Mouse (Mus musculus) adrenal gland, postnatal 14 days (tissue): ENCODE results near the gene Ezh1. TPM values are rescaled to one million over a fixed set of nuclear protein-coding genes. Genes with fewer than 3 reads are reported as not detected.
A peak's percentile ranks its signal among the peaks of the same experiment; 100 is the strongest.

Source experiments
- DNase-seq: peaks from one replicate; pipeline ENCODE4 v3.0.0; 2021; ENCODE audit warnings: mixed read lengths
- total RNA-seq: library from RNA; stranded (reverse); gene quantifications from 2 replicates; pipeline ENCODE4 v1.2.3, GENCODE M21; 2021

The Ezh1 gene
- total RNA-seq, 1 experiment from 2014 or later: 28.8 TPM

DNA sequence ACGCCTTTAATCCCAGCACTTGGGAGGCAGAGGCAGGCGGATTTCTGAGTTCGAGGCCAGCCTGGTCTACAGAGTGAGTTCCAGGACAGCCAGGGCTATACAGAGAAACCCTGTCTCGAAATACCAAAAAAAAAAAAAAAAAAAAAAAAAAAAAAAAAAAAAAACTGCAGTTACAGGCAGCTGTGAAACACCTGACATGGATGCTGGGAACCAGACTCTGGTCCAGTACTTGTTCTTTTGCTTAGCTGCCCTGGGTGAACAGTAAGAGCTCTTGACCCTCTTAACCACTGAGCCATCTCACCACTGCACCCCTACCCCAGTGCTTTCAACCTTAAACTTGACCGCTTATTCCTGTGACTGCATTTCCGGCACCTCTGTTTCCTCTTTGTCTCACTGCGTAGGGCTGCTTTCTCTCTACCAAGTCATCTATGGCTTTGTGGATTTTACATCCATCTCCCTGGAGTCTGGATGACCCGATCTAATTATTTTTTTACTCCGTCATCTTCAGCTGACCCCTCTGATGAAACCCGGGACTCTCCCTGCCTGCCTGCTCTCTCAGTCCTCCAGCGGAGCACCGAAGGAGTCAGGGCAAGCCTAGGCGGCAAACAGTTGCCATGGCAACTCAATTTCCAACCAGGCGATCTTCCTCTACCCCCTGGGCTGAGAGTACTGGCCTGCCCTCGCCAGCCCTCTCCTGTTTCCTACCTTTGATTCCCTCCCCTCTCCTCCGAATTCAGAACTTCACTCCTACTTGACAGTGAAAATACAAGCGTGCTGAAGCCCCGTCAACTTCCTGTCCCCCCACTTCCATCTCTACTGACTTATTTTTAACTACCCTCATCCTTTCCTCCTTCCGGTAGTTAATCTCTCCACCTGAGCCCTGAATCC, 82.7 kb downstream of the Ezh1 start:
- DNase-seq: peak; percentile 61

DNA sequence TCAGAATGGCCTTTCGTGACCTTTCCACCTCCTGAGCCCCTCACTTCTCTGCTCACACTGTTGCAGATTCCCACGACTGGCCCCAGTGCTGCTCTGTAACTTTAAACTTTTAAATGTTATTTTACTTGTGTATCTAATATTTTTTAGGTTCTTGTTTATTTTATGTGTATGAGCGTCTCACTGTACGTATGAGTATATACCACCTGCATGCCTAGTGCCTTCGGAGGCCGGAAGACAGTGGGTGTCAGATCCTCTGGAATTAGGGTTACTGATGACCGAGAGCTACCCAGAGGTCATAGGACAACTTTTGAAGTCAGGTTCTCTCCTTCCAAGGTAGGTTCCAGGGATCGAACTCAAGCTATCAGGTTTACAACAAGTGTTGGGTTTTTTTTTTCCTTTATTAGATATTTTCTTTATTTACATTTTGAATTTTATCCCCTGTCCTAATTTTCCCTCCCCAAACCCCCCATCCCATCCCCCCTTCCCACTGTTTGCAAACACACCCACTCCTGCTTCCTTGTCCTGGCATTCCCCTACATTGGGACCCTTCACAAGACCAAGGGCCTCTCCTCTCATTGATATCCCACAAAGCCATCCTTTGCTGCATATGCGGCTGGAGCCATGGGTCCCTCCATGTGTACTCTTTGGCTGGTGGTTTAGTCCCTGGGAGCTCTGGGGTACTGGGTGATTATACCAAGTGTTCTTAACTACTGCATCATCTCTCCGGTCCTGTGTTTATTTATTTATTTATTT, 83.9 kb downstream of the Ezh1 start:
- DNase-seq: no peak

Other genes starting within 250 kb of the Ezh1 start
- 91.3 and 111 TPM in 2 replicates for gene Atp6v0a1, start 217.0 kb downstream of the Ezh1 start, total RNA-seq
- gene Naglu, start 156.5 kb downstream of the Ezh1 start, total RNA-seq: 29.6 and 30.8 TPM in 2 replicates
- gene Hsd17b1, start 148.1 kb downstream of the Ezh1 start, total RNA-seq: 0.85 and 1.2 TPM in 2 replicates
- gene Coasy, start 143.9 kb downstream of the Ezh1 start, total RNA-seq: 87.7 and 97.6 TPM in 2 replicates
- gene Mlx, start 139.2 kb downstream of the Ezh1 start, total RNA-seq: 39.8 and 45.9 TPM in 2 replicates
- gene Psmc3ip, start 131.0 kb downstream of the Ezh1 start, total RNA-seq: 6.6 and 8.8 TPM in 2 replicates
- gene Retreg3, start 106.6 kb downstream of the Ezh1 start, total RNA-seq: 53.7 and 56.0 TPM in 2 replicates
- gene Tubg1, start 106.5 kb downstream of the Ezh1 start, total RNA-seq: 45.9 and 48.6 TPM in 2 replicates
- 7.2 and 7.9 TPM in 2 replicates for gene Tubg2, start 70.6 kb downstream of the Ezh1 start, total RNA-seq
- 10.9 and 13.5 TPM in 2 replicates for gene Cntnap1, start 55.9 kb downstream of the Ezh1 start, total RNA-seq
- 30.5 and 32.7 TPM in 2 replicates for gene Plekhh3, start 55.1 kb downstream of the Ezh1 start, total RNA-seq
- gene Ccr10, start 51.0 kb downstream of the Ezh1 start, total RNA-seq: 1.4 and 1.5 TPM in 2 replicates
- 107 and 145 TPM in 2 replicates for gene Ramp2, start 19.6 kb upstream of the Ezh1 start, total RNA-seq
- 116 and 120 TPM in 2 replicates for gene Vps25, start 27.2 kb upstream of the Ezh1 start, total RNA-seq
- 3.4 and 3.6 TPM in 2 replicates for gene Wnk4, start 34.1 kb upstream of the Ezh1 start, total RNA-seq
- gene Cntd1, start 52.5 kb upstream of the Ezh1 start, total RNA-seq: 0.44 and 0.86 TPM in 2 replicates
- gene Coa3, start 52.7 kb upstream of the Ezh1 start, total RNA-seq: 79.4 and 80.1 TPM in 2 replicates
- 135 and 147 TPM in 2 replicates for gene Becn1, start 75.8 kb upstream of the Ezh1 start, total RNA-seq
- 148 and 152 TPM in 2 replicates for gene Psme3, start 89.8 kb upstream of the Ezh1 start, total RNA-seq
- gene Aoc2, start 98.6 kb upstream of the Ezh1 start, total RNA-seq: 7.3 and 10.2 TPM in 2 replicates
- 125 and 168 TPM in 2 replicates for gene Aoc3, start 104.1 kb upstream of the Ezh1 start, total RNA-seq
- gene G6pc, start 141.1 kb upstream of the Ezh1 start, total RNA-seq: 8.4 and 26.4 TPM in 2 replicates
- 41.9 and 44.8 TPM in 2 replicates for gene Aarsd1, start 191.2 kb upstream of the Ezh1 start, total RNA-seq
- 3.9 and 6.0 TPM in 2 replicates for gene Gm27029, start 198.3 kb upstream of the Ezh1 start, total RNA-seq
- gene Rundc1, start 198.6 kb upstream of the Ezh1 start, total RNA-seq: 19.6 and 20.9 TPM in 2 replicates
- 3.2 and 5.3 TPM in 2 replicates for gene Ptges3l, start 198.9 kb upstream of the Ezh1 start, total RNA-seq
- gene Rpl27, start 215.8 kb upstream of the Ezh1 start, total RNA-seq: 98.3 and 102 TPM in 2 replicates
- 29.0 and 29.6 TPM in 2 replicates for gene Ifi35, start 221.9 kb upstream of the Ezh1 start, total RNA-seq
- 8.9 and 9.6 TPM in 2 replicates for gene Rnd2, start 238.5 kb upstream of the Ezh1 start, total RNA-seq
- 74.7 and 95.1 TPM in 2 replicates for gene Vat1, start 239.8 kb upstream of the Ezh1 start, total RNA-seq